Mouse (Mus musculus) heart, embryonic 14.5 days (tissue): ENCODE measurements around the gene Dse. TPM values are rescaled to one million over a fixed set of nuclear protein-coding genes. Genes with fewer than 3 reads are reported as not detected.

ENCODE experiments used
- ATAC-seq: fragments of 200-750 bp; cut with Nextera tagmentation; 2 replicates; pipeline ENCODE4 v1.8.0; 2017; ENCODE audit warnings: low read depth, moderate TSS enrichment; ENCODE audit not compliant: insufficient number of reproducible peaks, insufficient read depth, low FRiP score
- H3K27ac ChIP-seq, 2 experiments: fragments of 200-500 bp in 1 of 2; fragments of 300-500 bp in 1 of 2; sonication (generic) in 1 of 2; replicated peaks in 1 of 2; 2 replicates each; pipeline ENCODE4 v1.5.1; 2012 to 2014; ENCODE audit warnings: low read depth in 2 of 2, low read length in 2 of 2, control low read depth in 1 of 2, mild to moderate bottlenecking in 1 of 2, mixed read lengths in 1 of 2; ENCODE audit not compliant: control insufficient read depth in 1 of 2, insufficient read depth in 1 of 2
- H3K27me3 ChIP-seq: fragments of 300-500 bp; sonication (generic); 2 replicates; pipeline ENCODE4 v1.6.1; 2014; ENCODE audit warnings: mild to moderate bottlenecking, low read length, control low read depth; ENCODE audit not compliant: control insufficient read depth, insufficient read depth
- H3K36me3 ChIP-seq: fragments of 300-500 bp; sonication (generic); 2 replicates; pipeline ENCODE4 v1.6.1; 2014; ENCODE audit warnings: mild to moderate bottlenecking, control low read depth, low read length, mixed read lengths; ENCODE audit not compliant: control insufficient read depth, insufficient read depth
- H3K4me1 ChIP-seq, 2 experiments: fragments of 200-500 bp in 1 of 2; fragments of 300-500 bp in 1 of 2; sonication (generic) in 1 of 2; 2 replicates each; pipeline ENCODE4 v1.6.1; 2012 to 2014; ENCODE audit warnings: low read length in 2 of 2, control low read depth in 1 of 2, mixed read lengths in 1 of 2; ENCODE audit not compliant: control insufficient read depth in 2 of 2, insufficient read depth in 2 of 2
- H3K4me2 ChIP-seq: fragments of 300-500 bp; sonication (generic); 2 replicates; pipeline ENCODE4 v1.6.1; 2014; ENCODE audit warnings: mild to moderate bottlenecking, low read length
- H3K4me3 ChIP-seq, 2 experiments: fragments of 200-500 bp in 1 of 2; fragments of 300-500 bp in 1 of 2; sonication (generic) in 1 of 2; 2 replicates each; pipeline ENCODE4 v1.5.1; 2012 to 2014; ENCODE audit warnings: low read length in 2 of 2, mild to moderate bottlenecking in 2 of 2, control low read depth in 1 of 2, low read depth in 1 of 2, moderate library complexity in 1 of 2; ENCODE audit not compliant: control insufficient read depth in 1 of 2, insufficient read depth in 1 of 2
- H3K9ac ChIP-seq: fragments of 300-500 bp; sonication (generic); 2 replicates; pipeline ENCODE4 v1.6.1; 2014; ENCODE audit warnings: mild to moderate bottlenecking, low read length
- H3K9me3 ChIP-seq: fragments of 300-500 bp; sonication (generic); 2 replicates; pipeline ENCODE4 v1.6.1; 2016; ENCODE audit warnings: low read length, control low read depth; ENCODE audit not compliant: control insufficient read depth
- WGBS: fragments of 180-500 bp; shearing (Covaris S2); extraction: QIAGEN DNeasy Blood & Tissue Kit; methylation state at CpG from one replicate; pipeline ENCODE4 v1.1.7; 2014; 5-methylcytosine and 5-hydroxymethylcytosine counted together
- polyA plus RNA-seq: library from polyadenylated mRNA; unstranded; fragments of >200 nt; fragmentation: Nextera tagmentation; extraction: Ambion mirVana; gene quantifications from 2 replicates; pipeline ENCODE4 v1.2.1, GENCODE M21; 2014

Gene Dse
- polyA plus RNA-seq, 1 experiment from 2014 or later = 16.8 TPM

DNA sequence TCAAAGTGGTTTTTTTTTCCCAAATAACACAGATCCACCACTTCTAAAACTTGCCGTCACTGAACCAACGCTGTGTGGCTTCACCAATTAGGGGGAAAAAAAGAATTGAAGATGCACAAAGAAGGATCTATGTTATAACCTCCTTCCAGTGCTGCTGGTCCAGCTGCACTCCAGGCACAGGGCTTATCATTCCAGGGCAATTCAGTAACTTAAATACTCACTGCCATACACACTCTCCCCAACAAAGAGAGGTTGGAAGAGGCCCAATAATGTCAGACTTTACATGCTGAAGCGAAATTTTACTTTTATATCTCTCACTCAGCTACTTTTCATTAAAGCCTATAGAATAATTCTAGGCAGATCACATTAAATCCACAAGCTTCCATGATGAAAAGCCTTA, 8.9 kb downstream of the Dse start:
- peaks cover 7% of the 10 kb centered on the region; the same call in 1 of the 2 replicates for H3K9me3 ChIP-seq
- H3K27me3 ChIP-seq = no peaks in the 10 kb centered on the region
- peaks cover 13 to 24% of the 10 kb centered on the region in 2 experiments for H3K4me1 ChIP-seq
- H3K36me3 ChIP-seq = no peaks in the 10 kb centered on the region
- no peak overlapping the region for H3K9ac ChIP-seq
- no peak overlapping the region for H3K4me2 ChIP-seq
- no peak overlapping the region for H3K4me3 ChIP-seq
- no peak for ATAC-seq
- H3K27ac ChIP-seq = peak overlapping the region; percentile 53 to 62
- WGBS = 45% methylated on average over 3 of the region's 3 CpGs

DNA sequence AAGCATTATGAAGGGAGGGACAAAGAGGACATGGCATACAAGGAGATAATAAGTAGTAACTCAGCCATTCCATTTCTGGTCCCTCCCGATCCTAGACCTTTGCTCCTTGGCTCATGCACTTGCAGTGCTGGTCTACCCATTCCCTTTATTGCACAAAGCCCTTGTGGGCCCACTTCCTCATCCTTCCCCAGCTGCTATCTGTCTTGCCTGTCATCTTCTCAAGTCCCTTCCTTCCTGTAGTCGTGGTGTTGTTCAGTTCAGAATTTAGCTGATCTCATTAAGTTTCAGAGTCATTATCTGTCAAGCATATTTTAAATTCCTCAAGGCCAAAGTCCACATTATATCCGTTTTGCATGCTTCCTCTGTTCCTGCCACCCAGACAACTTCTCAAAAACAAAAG, 9.5 kb downstream of the Dse start:
- Histone ChIP-seq H3K9me3 (peaks cover 7% of the 10 kb centered on the region; the same call in 1 of the 2 replicates), H3K4me1 (peaks cover 13 to 24% of the 10 kb centered on the region in 2 experiments), H3K4me2 (no peak overlapping the region), H3K4me3 (no peak overlapping the region), H3K36me3 (no peaks in the 10 kb centered on the region), H3K9ac (no peak overlapping the region), H3K27me3 (no peaks in the 10 kb centered on the region), H3K27ac (peak overlapping the region; percentile 53 to 62)
- ATAC-seq = no peak
- 14% methylated on average over 3 of the region's 3 CpGs for WGBS

DNA sequence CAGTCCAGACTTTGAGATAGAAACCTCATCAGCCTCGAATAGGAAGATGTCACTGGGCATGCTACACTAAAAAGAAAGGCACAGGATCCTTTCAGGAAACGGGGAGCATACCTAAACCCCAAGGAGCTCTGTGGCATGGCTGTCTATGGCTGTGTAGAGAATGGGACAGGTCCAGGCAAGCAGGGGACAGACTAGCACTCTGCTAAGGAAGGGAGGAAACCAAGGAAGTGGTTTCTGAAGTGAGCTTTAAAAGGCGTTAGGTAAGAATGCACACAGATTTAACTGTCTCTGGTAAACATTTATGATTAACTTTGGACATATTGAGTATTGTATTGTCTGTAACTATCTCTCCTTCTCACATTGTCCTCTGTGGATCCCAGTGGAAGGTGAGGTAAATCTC, 10.2 kb downstream of the Dse start:
- 71% methylated on average over 3 of the region's 3 CpGs for WGBS
- ATAC-seq = no peak

DNA sequence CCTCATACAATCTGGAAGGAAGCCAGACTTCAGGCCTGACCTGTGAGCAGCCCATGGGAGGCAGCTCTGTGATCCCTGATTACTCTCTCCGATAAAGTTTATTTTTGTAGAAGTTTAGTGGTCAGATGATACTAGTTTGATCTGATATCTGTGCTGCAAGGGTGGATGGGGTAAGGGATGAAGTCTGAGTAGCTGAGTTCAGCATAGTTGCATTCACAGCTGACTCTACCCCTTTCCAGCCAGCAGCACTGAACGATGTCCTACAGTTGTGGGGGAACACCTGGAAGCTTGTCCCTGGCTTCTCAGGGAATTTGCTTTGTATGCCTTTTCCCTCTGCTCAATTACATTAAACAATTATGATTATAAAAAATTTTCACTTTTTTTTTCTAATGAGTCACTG, 12.6 kb downstream of the Dse start:
- no peak for ATAC-seq

More for the DNA sequence above, 10.2 kb downstream of the Dse start:
- Histone ChIP-seq H3K4me2 (no peak overlapping the region), H3K4me3 (no peak overlapping the region), H3K36me3 (no peaks in the 10 kb centered on the region), H3K4me1 (peaks cover 13 to 24% of the 10 kb centered on the region in 2 experiments), H3K9me3 (peaks cover 7% of the 10 kb centered on the region; the same call in 1 of the 2 replicates), H3K27me3 (no peaks in the 10 kb centered on the region), H3K9ac (no peak overlapping the region), H3K27ac (0 out of 4 replicates have a peak overlapping the region, but pooled peaks of 1 of the 2 experiments have one; percentile 16)

DNA sequence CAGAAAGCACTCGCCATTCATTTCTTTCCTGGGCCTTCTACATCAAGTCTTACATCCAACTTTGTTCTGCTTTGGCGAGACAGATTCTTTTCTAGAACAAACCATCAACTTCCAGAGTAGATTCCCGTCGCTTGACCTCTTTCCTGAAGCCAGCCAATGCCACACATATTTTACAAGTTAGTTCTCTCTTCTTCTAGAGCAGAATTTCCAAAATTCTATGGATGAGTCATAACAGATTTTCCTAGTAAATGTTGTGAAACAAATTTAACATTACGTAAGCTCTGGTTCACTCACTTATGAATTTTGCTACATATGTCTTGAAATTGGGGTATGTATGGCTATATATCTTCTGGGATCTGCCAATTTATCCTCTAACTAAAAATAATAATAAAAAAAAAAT, 13.0 kb downstream of the Dse start:
- H3K9me3 ChIP-seq = peaks cover 1% of the 10 kb centered on the region; the same call in 1 of the 2 replicates
- no peak overlapping the region for H3K4me3 ChIP-seq
- ATAC-seq = no peak
- no peak overlapping the region for H3K27ac ChIP-seq
- no peak overlapping the region for H3K4me2 ChIP-seq
- H3K27me3 ChIP-seq = no peaks in the 10 kb centered on the region
- peaks cover 13 to 24% of the 10 kb centered on the region in 2 experiments for H3K4me1 ChIP-seq
- H3K9ac ChIP-seq = no peak overlapping the region
- no peaks in the 10 kb centered on the region for H3K36me3 ChIP-seq
- 85% methylated on average over 5 of the region's 5 CpGs for WGBS

More for the DNA sequence above, 12.6 kb downstream of the Dse start:
- Histone ChIP-seq H3K4me2 (no peak overlapping the region), H3K9me3 (peaks cover 6% of the 10 kb centered on the region; the same call in 1 of the 2 replicates), H3K27me3 (no peaks in the 10 kb centered on the region), H3K4me1 (peaks cover 13 to 24% of the 10 kb centered on the region in 2 experiments), H3K36me3 (no peaks in the 10 kb centered on the region), H3K9ac (no peak overlapping the region), H3K4me3 (no peak overlapping the region), H3K27ac (no peak overlapping the region)
- WGBS = 21% methylated on average over 2 of the region's 2 CpGs

DNA sequence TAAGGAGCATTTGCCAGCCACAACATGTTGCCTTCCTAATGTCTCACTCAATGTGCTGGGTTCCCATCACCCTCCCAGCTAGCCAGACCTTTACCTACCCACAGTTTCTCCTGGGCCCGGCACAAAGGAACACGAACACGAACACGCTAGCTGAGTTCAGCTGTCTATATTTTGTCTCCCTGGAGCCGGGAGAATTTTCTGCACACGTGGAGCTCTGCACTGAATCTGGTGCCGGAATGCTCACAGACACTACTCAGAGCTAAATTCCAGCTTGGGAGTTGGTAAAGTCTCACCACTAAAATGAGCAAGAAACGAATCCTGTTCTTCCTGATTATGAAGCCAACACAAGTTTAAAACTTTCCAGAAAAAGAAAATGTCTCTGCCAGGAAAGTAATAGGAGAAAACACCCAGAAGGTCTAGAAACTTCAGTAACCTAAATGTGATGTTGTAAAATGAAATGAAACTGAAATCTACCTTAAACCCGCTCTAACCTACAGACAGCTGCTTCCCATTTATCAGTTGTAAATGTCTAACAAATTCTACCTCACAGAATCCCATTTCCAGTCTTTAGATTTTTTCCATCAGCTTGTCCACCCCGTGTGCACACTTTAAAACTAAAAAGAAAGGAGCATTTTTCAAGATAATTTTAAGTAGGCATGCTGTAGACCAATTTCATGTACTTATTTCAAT, 20.8 kb downstream of the Dse start:
- ATAC-seq = no peak
- 0 out of 2 replicates have a peak overlapping the region, but pooled peaks have one; percentile 11 for H3K9ac ChIP-seq
- peak overlapping the region; percentile 33 for H3K27ac ChIP-seq

DNA sequence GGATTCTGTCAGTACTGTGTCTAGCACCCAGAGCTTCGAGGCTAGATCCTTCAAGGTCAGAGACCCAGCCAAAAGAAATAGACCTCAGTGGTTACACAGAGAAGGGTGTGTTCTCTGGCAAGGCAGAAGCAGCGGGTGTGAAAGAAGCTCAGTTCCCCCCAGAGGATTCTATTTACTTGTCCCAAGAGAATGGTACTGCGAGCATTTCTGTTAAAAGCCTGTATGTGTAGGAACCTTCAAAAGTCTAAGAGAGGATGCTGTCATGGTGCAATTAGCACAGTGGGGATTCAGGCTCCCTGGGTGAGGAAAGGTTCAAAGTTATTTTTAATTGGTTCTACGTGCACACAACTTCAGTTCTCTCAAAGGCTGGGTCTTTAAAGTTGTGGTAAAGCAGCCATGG, 22.0 kb downstream of the Dse start:
- no peak for ATAC-seq
- Histone ChIP-seq H3K4me1 (peaks cover 2 to 10% of the 10 kb centered on the region in 2 experiments; a peak in 3 of 4 replicates), H3K36me3 (peaks cover 15% of the 10 kb centered on the region), H3K9me3 (no peaks in the 10 kb centered on the region), H3K9ac (no peak overlapping the region), H3K4me2 (no peak overlapping the region), H3K27ac (no peak overlapping the region), H3K4me3 (no peak overlapping the region), H3K27me3 (no peaks in the 10 kb centered on the region)
- 72% methylated on average over 4 of the region's 4 CpGs for WGBS

More for the DNA sequence above, 20.8 kb downstream of the Dse start:
- Histone ChIP-seq H3K4me3 (no peak overlapping the region), H3K4me2 (peak overlapping the region; percentile 38), H3K27me3 (no peaks in the 10 kb centered on the region), H3K36me3 (peaks cover 15% of the 10 kb centered on the region), H3K4me1 (peaks cover 2 to 10% of the 10 kb centered on the region in 2 experiments; a peak in 3 of 4 replicates), H3K9me3 (no peaks in the 10 kb centered on the region)
- WGBS = 47% methylated on average over 10 of the region's 10 CpGs
